Mouse (Mus musculus) liver, embryonic 14.5 days (tissue): ENCODE results near the gene Kalrn. TPM values are rescaled to one million over a fixed set of nuclear protein-coding genes. Genes with fewer than 3 reads are reported as not detected.

Experiments
- ATAC-seq: fragments of 200-750 bp; cut with Nextera tagmentation; 2 replicates; pipeline ENCODE4 v1.8.0; 2017; ENCODE audit warnings: moderate number of reproducible peaks, mild to moderate bottlenecking, moderate library complexity; ENCODE audit not compliant: insufficient read depth
- DNase-seq, 3 experiments: peaks; one replicate each; pipeline ENCODE4 v3.0.0-alpha.2; 2012 to 2013; ENCODE audit warnings: low read depth in 3 of 3, low spot score in 3 of 3
- H3K27ac ChIP-seq: fragments of 300-500 bp; sonication (generic); 2 replicates; pipeline ENCODE4 v1.5.1; 2014; ENCODE audit warnings: moderate library complexity, mild to moderate bottlenecking, control low read depth, inconsistent platforms
- H3K27me3 ChIP-seq: fragments of 300-500 bp; sonication (generic); 2 replicates; pipeline ENCODE4 v1.6.1; 2014; ENCODE audit warnings: mild to moderate bottlenecking, low read length, moderate library complexity; ENCODE audit not compliant: control insufficient read depth, insufficient read depth
- H3K36me3 ChIP-seq: fragments of 300-500 bp; sonication (generic); replicated peaks from 2 replicates; pipeline ENCODE4 v1.6.1; 2014; ENCODE audit warnings: low read depth; ENCODE audit not compliant: control insufficient read depth, insufficient read depth
- H3K4me1 ChIP-seq, 2 experiments: fragments of 200-500 bp in 1 of 2; fragments of 300-500 bp in 1 of 2; sonication (generic) in 1 of 2; replicated peaks; 2 replicates each; pipeline ENCODE4 v1.6.1; 2012 to 2014; ENCODE audit warnings: antibody characterized with exemption in 1 of 2, inconsistent platforms in 1 of 2, low read length in 1 of 2; ENCODE audit not compliant: control insufficient read depth in 2 of 2, insufficient read depth in 2 of 2
- H3K4me2 ChIP-seq: fragments of 300-500 bp; sonication (generic); 2 replicates; pipeline ENCODE4 v1.6.1; 2014; ENCODE audit warnings: low read depth, mild to moderate bottlenecking, control low read depth, moderate library complexity
- H3K4me3 ChIP-seq, 2 experiments: fragments of 200-500 bp in 1 of 2; fragments of 300-500 bp in 1 of 2; sonication (generic) in 1 of 2; 2 replicates each; pipeline ENCODE4 v1.5.1; 2012 to 2014; ENCODE audit warnings: low read depth in 2 of 2, low read length in 2 of 2, mild to moderate bottlenecking in 2 of 2, control low read depth in 1 of 2, inconsistent platforms in 1 of 2, moderate library complexity in 1 of 2; ENCODE audit not compliant: insufficient read depth in 1 of 2
- H3K9ac ChIP-seq: fragments of 300-500 bp; sonication (generic); replicated peaks from 2 replicates; pipeline ENCODE4 v1.6.1; 2014; ENCODE audit warnings: mild to moderate bottlenecking, control low read depth, moderate library complexity
- H3K9me3 ChIP-seq: fragments of 300-500 bp; sonication (generic); 2 replicates; pipeline ENCODE4 v1.6.1; 2016; ENCODE audit warnings: low read length, mixed read lengths; ENCODE audit not compliant: control insufficient read depth
- CTCF ChIP-seq: IDR thresholded peaks from 2 replicates; pipeline ENCODE4 v1.5.1; 2016; ENCODE audit warnings: antibody characterized with exemption, low read depth, control low read depth
- EP300 ChIP-seq: IDR thresholded peaks from 2 replicates; pipeline ENCODE4 v1.6.1; 2016; ENCODE audit warnings: antibody characterized with exemption, low read depth
- WGBS: fragments of 180-500 bp; shearing (Covaris S2); extraction: QIAGEN DNeasy Blood & Tissue Kit; methylation state at CpG from one replicate; pipeline ENCODE4 v1.1.7; 2014; ENCODE audit not compliant: insufficient replicate concordance; 5-methylcytosine and 5-hydroxymethylcytosine counted together
- polyA plus RNA-seq, 2 experiments: library from polyadenylated mRNA; depleted of rRNA in 1 of 2; stranded (reverse) in 1 of 2; unstranded in 1 of 2; fragments of >200 nt; fragmentation: Nextera tagmentation in 1 of 2; extraction: Ambion mirVana in 1 of 2; gene quantifications; 2 replicates each; pipeline versions ENCODE4 v1.2.1 to v1.2.3; 2012 to 2014

Kalrn gene
- polyA plus RNA-seq, 2 experiments = 7.2 to 8.5 TPM

DNA sequence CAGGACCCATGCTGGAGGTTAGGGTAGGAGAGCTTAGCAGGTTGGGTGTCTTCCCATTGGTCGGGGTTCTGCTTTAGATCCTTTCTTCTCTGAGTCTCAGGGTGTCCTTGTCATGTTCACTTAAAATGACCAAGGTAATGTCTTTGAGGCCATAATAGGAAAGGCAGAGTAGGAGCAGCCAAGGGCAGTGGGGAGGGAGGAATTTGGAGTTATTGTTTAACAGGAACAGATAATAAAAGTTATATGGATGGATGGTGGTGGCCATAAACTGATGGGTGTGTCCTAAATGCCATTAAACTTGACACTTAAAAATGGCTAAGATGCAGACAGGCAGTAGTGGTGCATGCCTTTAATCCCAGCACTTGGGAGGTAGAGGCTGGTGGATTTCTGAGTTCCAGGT, 584.2 kb downstream of the Kalrn start:
- no peak for DNase-seq
- H3K4me2 ChIP-seq = no peak overlapping the region
- H3K27me3 ChIP-seq = no peaks in the 10 kb centered on the region
- no peak for ATAC-seq
- no peak overlapping the region for H3K9ac ChIP-seq
- no peak overlapping the region for H3K27ac ChIP-seq
- no peaks in the 10 kb centered on the region for H3K9me3 ChIP-seq
- no peaks in the 10 kb centered on the region for H3K4me1 ChIP-seq
- 57% methylated on average over 1 of the region's 1 CpGs for WGBS
- no peak overlapping the region for H3K4me3 ChIP-seq
- H3K36me3 ChIP-seq = no peaks in the 10 kb centered on the region
- TF ChIP-seq CTCF = no peak
- TF ChIP-seq EP300 = no peak

DNA sequence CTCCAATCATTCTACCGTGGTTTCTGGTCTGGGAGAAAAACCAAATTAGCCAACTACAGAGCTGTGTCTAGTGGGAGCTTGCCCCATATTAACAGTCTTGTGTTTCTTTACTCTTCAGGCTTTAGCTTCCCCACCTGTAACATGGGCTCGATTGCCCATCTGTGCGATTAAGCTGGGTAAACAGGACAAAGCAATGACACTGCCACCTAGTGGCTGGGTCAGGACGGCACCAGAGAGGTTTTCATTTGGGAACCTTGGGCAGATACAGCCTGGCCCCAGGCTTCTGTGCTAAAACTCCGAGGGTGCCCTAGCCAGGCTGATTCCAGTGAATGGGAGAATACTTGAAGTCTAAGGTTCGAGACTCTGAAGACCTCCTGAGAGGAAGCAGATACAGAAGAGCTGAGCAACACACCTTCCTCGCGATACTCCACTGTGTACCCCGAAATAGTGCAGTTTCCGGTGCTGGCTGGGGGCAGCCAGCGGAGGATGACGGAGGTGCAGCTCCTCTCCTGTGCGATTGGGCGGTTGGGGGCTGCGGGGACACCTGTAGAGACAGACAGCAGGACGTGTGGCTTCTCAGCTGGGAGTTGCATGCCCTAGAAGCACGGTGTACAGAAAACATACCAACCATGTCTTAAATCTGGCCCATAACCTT, 584.8 kb downstream of the Kalrn start:
- TF ChIP-seq CTCF (peak; percentile 92), EP300 (no peak)
- H3K9ac ChIP-seq = no peak overlapping the region
- no peaks in the 10 kb centered on the region for H3K36me3 ChIP-seq
- no peaks in the 10 kb centered on the region for H3K27me3 ChIP-seq
- H3K4me2 ChIP-seq = no peak overlapping the region
- no peaks in the 10 kb centered on the region for H3K4me1 ChIP-seq
- WGBS = 39% methylated on average over 17 of the region's 17 CpGs
- peak in 2 of 3 experiments; percentile 33 to 37 for DNase-seq
- peak; percentile 23; the same call in 1 of the 2 replicates for ATAC-seq
- H3K4me3 ChIP-seq = no peak overlapping the region
- no peaks in the 10 kb centered on the region for H3K9me3 ChIP-seq
- H3K27ac ChIP-seq = no peak overlapping the region

DNA sequence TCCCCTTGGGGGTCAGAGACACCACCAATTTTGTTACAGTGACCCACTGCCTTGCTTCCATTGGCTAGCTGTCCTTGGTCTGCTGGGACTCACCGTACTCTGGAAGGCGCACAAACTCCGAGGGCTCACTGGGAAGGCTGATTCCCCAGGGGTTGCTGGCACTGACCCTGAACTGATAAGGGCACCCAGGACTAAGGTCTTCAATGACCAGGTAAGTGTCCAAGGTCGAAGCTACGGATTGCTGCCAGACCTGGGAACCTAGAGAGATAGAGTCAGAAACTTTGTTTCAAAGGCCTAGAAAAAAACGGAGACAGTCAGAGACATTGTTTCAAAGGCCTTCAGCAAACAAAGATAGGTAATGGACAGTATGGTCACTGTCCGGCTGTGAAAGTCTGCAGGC, 586.3 kb downstream of the Kalrn start:
- Histone ChIP-seq H3K36me3 (no peaks in the 10 kb centered on the region), H3K27ac (no peak overlapping the region), H3K4me2 (no peak overlapping the region), H3K4me3 (no peak overlapping the region), H3K9ac (no peak overlapping the region), H3K4me1 (no peaks in the 10 kb centered on the region), H3K9me3 (no peaks in the 10 kb centered on the region), H3K27me3 (no peaks in the 10 kb centered on the region)
- DNase-seq (no peak), ATAC-seq (no peak)
- TF ChIP-seq EP300 (no peak), CTCF (no peak)
- WGBS = 64% methylated on average over 7 of the region's 7 CpGs

DNA sequence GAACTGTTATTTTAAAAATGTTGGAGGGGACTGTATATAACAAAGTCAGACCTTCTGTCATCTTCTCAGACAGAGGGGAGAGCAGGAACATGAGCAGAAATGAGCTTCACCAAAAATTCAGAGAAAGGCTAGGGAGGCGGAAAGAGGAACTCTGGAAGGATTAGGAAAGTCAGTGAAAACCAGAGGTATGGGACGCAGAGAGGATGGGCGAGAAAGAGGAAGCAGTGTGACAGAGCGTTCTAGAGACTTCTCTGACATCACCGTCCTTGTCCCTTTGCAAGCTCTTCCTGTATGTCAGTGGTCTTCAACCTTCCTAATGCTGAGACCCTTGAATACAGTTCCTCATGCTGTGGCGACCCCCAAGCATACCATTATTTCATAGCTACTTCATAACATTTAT, 588.0 kb downstream of the Kalrn start:
- no peak for DNase-seq
- no peak overlapping the region for H3K4me2 ChIP-seq
- H3K9me3 ChIP-seq = no peaks in the 10 kb centered on the region
- H3K36me3 ChIP-seq = no peaks in the 10 kb centered on the region
- no peaks in the 10 kb centered on the region for H3K27me3 ChIP-seq
- no peak for TF ChIP-seq EP300
- no peak for TF ChIP-seq CTCF
- H3K4me3 ChIP-seq = no peak overlapping the region
- ATAC-seq = no peak
- H3K27ac ChIP-seq = no peak overlapping the region
- H3K9ac ChIP-seq = no peak overlapping the region
- no peaks in the 10 kb centered on the region for H3K4me1 ChIP-seq
- 18% methylated on average over 6 of the region's 6 CpGs for WGBS

DNA sequence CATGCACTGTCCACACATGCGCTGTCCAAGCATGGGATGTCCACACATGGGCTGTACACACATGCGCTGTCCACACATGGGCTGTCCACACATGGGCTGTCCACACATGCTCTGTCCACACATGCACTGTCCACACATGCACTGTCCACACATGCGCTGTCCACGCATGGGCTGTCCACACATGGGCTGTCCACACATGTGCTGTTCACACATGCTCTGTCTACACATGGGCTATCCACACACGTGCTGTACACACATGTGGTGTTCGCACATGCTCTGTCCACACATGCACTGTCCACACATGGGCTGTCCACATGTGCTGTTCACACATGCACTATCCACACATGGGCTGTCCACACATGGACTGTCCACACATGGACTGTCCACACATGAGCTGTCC, 589.6 kb downstream of the Kalrn start:
- Histone ChIP-seq H3K36me3 (no peaks in the 10 kb centered on the region), H3K4me2 (no peak overlapping the region), H3K9ac (no peak overlapping the region), H3K4me1 (no peaks in the 10 kb centered on the region), H3K27ac (no peak overlapping the region), H3K4me3 (no peak overlapping the region), H3K9me3 (no peaks in the 10 kb centered on the region), H3K27me3 (no peaks in the 10 kb centered on the region)
- no peak for DNase-seq
- ATAC-seq = no peak
- WGBS = 78% methylated on average over 6 of the region's 6 CpGs
- TF ChIP-seq EP300 (no peak), CTCF (no peak)
